Mouse (Mus musculus) erythroblast, embryonic 14.5 days (primary cell): ENCODE results near the gene Picalm. TPM values are rescaled to one million over a fixed set of nuclear protein-coding genes. Genes with fewer than 3 reads are reported as not detected.
"Not testable (repeated sequence)": the region's sequence is repeated elsewhere in the genome, so short reads cannot be mapped to it uniquely, and the experiment has no call there.

Experiments used
- H3K27me3 ChIP-seq: 2 replicates; pipeline ENCODE4 v1.6.1; 2012; ENCODE audit warnings: inconsistent platforms; ENCODE audit not compliant: control insufficient read depth
- H3K36me3 ChIP-seq: 2 replicates; pipeline ENCODE4 v1.6.1; 2012; ENCODE audit warnings: mild to moderate bottlenecking, inconsistent platforms; ENCODE audit not compliant: control insufficient read depth
- H3K4me1 ChIP-seq: 2 replicates; pipeline ENCODE4 v1.6.1; 2012; ENCODE audit warnings: inconsistent platforms; ENCODE audit not compliant: control insufficient read depth
- H3K4me3 ChIP-seq: replicated peaks from 2 replicates; pipeline ENCODE3; 2012; ENCODE audit warnings: moderate library complexity, mild to moderate bottlenecking, inconsistent platforms
- H3K9me3 ChIP-seq: 2 replicates; pipeline ENCODE4 v1.6.1; 2012; ENCODE audit warnings: low read length, inconsistent platforms, mixed read lengths; ENCODE audit not compliant: control insufficient read depth
- GATA1 ChIP-seq: IDR thresholded peaks from 2 replicates; pipeline ENCODE4 v1.6.1; 2012; ENCODE audit warnings: low read length, inconsistent platforms, mixed read lengths
- TAL1 ChIP-seq: IDR thresholded peaks from 3 replicates; pipeline ENCODE4 v1.6.1; 2012; ENCODE audit warnings: low read length, inconsistent platforms, mixed read lengths
- polyA plus RNA-seq: library from polyadenylated mRNA; stranded (reverse); fragments of >175 nt; gene quantifications from 2 replicates; pipeline ENCODE4 v1.2.3, GENCODE M21; 2012

Picalm gene
- polyA plus RNA-seq, 1 experiment: 37.6 TPM

- Histone ChIP-seq H3K36me3 (no peaks in the 10 kb centered on the region), H3K4me1 (no peaks in the 10 kb centered on the region), H3K9me3 (no peaks in the 10 kb centered on the region), H3K27me3 (no peaks in the 10 kb centered on the region), H3K4me3 (no peak overlapping the region)
- no peak for TF ChIP-seq TAL1
- no peak for TF ChIP-seq GATA1
These were observed 86.5 kb downstream of the Picalm start for GRCm38 (mm10) chr7:90216511-90216910.

- Histone ChIP-seq H3K4me3 (no peak overlapping the region), H3K4me1 (no peaks in the 10 kb centered on the region), H3K36me3 (no peaks in the 10 kb centered on the region), H3K27me3 (no peaks in the 10 kb centered on the region), H3K9me3 (no peaks in the 10 kb centered on the region)
- TF ChIP-seq GATA1: no peak
- TF ChIP-seq TAL1: no peak
These were observed 88.1 kb downstream of the Picalm start for GRCm38 (mm10) chr7:90218122-90218521.

DNA sequence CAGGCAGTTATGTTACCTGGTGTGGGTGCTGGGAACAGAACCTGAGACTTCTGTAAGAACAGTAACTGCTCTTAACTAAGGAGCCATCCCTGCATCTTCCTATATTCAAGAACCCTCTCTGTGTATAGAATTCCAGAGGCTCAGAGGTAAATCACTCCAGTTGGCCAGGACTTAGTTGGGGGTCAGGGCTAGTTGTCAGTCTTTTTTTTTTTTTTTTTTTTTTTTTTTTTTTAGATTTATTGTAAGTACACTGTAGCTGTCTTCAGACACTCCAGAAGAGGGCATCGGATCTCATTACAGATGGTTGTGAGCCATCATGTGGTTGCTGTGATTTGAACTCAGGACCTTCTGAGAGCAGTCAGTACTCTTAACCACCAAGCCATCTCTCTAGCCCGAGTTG lies 91.5 kb downstream of the Picalm start:
- H3K27me3 ChIP-seq: no peaks in the 10 kb centered on the region
- H3K4me3 ChIP-seq: no peak overlapping the region
- H3K9me3 ChIP-seq: no peaks in the 10 kb centered on the region
- TF ChIP-seq TAL1: no peak
- no peak for TF ChIP-seq GATA1
- H3K36me3 ChIP-seq: no peaks in the 10 kb centered on the region
- H3K4me1 ChIP-seq: no peaks in the 10 kb centered on the region

- Histone ChIP-seq H3K4me1 (no peaks in the 10 kb centered on the region), H3K9me3 (no peaks in the 10 kb centered on the region), H3K27me3 (no peaks in the 10 kb centered on the region), H3K4me3 (no peak overlapping the region), H3K36me3 (no peaks in the 10 kb centered on the region)
- TF ChIP-seq GATA1 (no peak), TAL1 (no peak)
These were observed 98.1 kb downstream of the Picalm start for GRCm38 (mm10) chr7:90228075-90228474.

DNA sequence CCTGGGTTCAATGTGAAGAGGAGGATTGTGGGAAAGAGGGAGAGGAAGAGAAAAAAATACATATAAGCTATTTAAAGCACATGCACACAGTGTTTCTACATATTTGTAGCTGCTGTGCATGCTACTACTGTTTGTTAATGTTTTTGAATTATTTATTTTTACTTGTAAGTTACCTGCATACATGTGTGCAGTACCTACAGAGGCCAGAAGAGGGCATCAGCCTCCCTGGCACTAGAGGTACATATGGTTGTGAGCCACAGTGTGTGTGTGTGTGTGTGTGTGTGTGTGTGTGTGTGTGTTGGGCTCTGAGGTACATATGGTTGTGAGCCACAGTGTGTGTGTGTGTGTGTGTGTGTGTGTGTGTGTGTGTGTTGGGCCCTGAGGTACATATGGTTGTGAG lies 98.9 kb downstream of the Picalm start:
- H3K36me3 ChIP-seq, H3K4me1 ChIP-seq, H3K4me3 ChIP-seq, H3K9me3 ChIP-seq, H3K27me3 ChIP-seq: not testable (repeated sequence)

- Histone ChIP-seq H3K27me3 (no peaks in the 10 kb centered on the region), H3K4me1 (no peaks in the 10 kb centered on the region), H3K36me3 (no peaks in the 10 kb centered on the region), H3K4me3 (no peak overlapping the region), H3K9me3 (no peaks in the 10 kb centered on the region)
- TF ChIP-seq GATA1: no peak
- TF ChIP-seq TAL1: no peak
These were observed 101.4 kb downstream of the Picalm start for GRCm38 (mm10) chr7:90231431-90231830.

GRCm38 (mm10) chr7:90233921-90234320 lies 103.9 kb downstream of the Picalm start:
- H3K9me3 ChIP-seq: no peaks in the 10 kb centered on the region
- no peaks in the 10 kb centered on the region for H3K4me1 ChIP-seq
- TF ChIP-seq GATA1: no peak
- no peak for TF ChIP-seq TAL1
- no peaks in the 10 kb centered on the region for H3K27me3 ChIP-seq
- H3K36me3 ChIP-seq: no peaks in the 10 kb centered on the region
- H3K4me3 ChIP-seq: no peak overlapping the region

DNA sequence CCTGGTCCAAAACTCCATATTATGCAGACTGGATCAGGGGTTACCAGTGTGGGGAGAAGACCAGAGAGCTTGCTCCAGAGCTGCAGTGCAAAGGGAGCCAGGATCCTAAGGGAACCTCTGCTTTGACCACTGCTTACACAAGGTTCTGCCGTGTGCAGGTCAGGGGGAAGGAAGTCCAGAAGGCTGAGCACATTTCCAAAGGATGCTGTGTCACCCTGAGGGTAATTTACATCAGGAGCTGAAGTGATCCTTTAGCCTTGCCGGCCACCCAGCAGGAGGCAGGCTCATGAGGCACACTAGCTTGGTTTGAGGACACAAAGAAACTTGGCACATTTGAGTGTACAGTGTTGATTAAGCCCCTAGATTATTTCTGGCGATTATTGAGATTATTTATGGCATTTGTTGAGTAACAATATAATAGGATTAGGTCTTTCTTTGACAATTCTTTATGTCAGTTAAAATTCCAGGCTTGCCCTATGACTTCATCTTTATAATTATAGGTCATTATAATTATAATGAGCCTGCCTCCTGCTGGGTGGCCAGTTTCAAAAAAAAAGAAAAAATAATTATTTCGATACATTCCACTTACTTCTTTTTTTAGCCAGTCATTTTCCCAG lies 106.4 kb downstream of the Picalm start:
- Histone ChIP-seq H3K36me3 (no peaks in the 10 kb centered on the region), H3K4me1 (no peaks in the 10 kb centered on the region), H3K4me3 (no peak overlapping the region), H3K9me3 (no peaks in the 10 kb centered on the region), H3K27me3 (no peaks in the 10 kb centered on the region)
- TF ChIP-seq TAL1 (no peak), GATA1 (no peak)

- peaks cover 8% of the 10 kb centered on the region for H3K4me1 ChIP-seq
- no peaks in the 10 kb centered on the region; the same call in 1 of the 2 replicates for H3K36me3 ChIP-seq
- no peak for TF ChIP-seq GATA1
- no peak for TF ChIP-seq TAL1
- no peaks in the 10 kb centered on the region for H3K9me3 ChIP-seq
- H3K27me3 ChIP-seq: no peaks in the 10 kb centered on the region
- no peak overlapping the region for H3K4me3 ChIP-seq
These were observed 113.1 kb downstream of the Picalm start for GRCm38 (mm10) chr7:90243151-90243550.

DNA sequence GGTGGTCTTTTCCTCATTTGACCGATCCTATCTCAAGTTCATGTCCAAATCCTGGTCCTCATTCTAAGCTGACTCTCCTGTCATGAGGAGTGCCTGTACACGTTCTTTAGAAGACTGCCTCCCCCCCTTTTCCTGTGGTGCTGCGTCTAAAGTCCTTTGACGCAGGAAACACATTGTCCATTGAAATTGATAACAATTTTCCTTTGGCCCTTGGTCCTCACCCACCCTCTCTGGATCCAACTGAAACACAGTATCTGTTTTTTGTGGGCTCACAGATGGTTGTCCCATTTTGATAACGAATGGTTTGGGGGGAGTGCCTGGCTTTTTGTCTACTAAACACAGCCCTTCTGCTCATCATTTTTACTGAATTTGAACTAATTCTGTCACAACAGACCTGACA lies 113.6 kb downstream of the Picalm start:
- H3K9me3 ChIP-seq: no peaks in the 10 kb centered on the region
- H3K4me1 ChIP-seq: peaks cover 8% of the 10 kb centered on the region
- TF ChIP-seq GATA1 (no peak), TAL1 (no peak)
- H3K4me3 ChIP-seq: no peak overlapping the region
- H3K27me3 ChIP-seq: no peaks in the 10 kb centered on the region
- no peaks in the 10 kb centered on the region; the same call in 1 of the 2 replicates for H3K36me3 ChIP-seq
